Mouse (Mus musculus): ENCODE results near the gene Draxin. TPM values are rescaled to one million over a fixed set of nuclear protein-coding genes. Genes with fewer than 3 reads are reported as not detected.

The Draxin gene
- total RNA-seq, 2 experiments from 2014 or later = not detected

DNA sequence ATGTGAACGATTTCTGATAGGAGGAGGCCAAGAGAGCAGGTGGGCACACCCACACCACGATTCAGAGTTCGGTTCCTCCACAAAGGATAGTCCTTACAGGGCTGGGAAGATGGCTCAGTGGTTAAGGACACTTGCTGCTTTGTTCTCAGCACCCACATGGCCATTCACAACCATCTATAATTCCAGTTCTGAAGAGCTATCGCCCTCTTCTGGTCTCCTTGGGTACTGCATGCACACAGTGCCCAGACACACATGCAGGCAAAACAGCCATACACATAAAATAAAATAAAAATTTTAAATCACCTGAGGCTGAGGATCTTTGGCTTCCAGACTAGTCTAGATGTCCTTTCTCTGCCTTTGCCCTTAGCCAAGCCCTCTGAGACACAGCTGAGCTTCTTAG is 13.1 kb downstream of the Draxin start:
- no peak for DNase-seq
- intact Hi-C loops (cut with DNase I) = loop anchor here (5.0 kb wide), 1 partner anchor 310 kb away; no protein-coding TSS in a partner anchor

DNA sequence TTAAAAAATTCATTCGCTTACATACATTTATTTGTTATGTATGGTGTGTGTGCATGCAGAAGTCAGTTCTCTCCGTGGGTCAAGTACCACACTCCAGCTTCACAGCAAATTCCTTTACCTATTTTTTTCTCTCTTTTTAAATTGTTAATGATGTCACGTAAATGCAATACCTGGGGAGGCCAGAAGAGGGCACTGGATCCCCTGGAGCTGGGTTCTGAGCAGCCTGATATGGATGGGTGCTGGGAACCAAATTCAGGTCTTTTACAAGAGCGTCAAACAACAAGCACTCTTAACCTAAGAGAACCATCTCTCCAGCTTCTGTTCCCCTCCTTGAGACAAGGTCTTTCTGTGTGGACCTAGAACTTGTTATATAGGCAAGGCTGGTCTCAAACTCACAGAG is 13.8 kb downstream of the Draxin start:
- DNase-seq = no peak
- intact Hi-C loops (cut with DNase I) = loop anchor here (5.0 kb wide), 1 partner anchor 311 kb away; no protein-coding TSS in a partner anchor

DNA sequence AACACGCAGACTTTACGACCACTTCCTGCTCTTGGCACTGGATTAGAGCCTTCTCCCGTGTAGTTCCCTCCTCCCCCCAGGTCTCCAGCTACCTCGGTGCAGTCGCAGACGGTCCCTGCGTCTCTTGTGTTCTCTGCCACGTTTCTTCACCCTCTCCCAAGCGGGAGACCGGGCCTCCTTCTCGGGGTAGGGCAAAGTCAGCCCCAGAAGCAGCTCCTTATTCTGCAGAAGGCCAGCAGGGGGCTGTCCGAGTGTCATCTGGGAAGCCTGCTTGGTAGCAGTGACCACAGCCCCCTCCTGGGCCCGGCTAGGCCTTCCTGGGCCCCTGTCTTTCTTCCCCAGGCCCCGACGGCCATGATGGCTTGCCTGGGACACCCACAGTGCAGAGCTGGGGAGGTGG is 15.0 kb downstream of the Draxin start:
- DNase-seq = peak; percentile 39 to 43
- intact Hi-C loops (cut with DNase I) = loop anchor here (1.0 to 5.0 kb wide), 2 partner anchors 49 to 312 kb away; no protein-coding TSS in a partner anchor

- intact Hi-C loops (cut with DNase I) = loop anchor here (1.0 to 5.0 kb wide), 2 partner anchors 49 to 312 kb away; no protein-coding TSS in a partner anchor
- DNase-seq = peak; percentile 85 to 94
These were observed 15.6 kb downstream of the Draxin start for GRCm38 (mm10) chr4:148114758-148115391.

- DNase-seq = no peak
- intact Hi-C loops (cut with DNase I) = no loop called here
These were observed 18.0 kb downstream of the Draxin start for GRCm38 (mm10) chr4:148112519-148112918.

DNA sequence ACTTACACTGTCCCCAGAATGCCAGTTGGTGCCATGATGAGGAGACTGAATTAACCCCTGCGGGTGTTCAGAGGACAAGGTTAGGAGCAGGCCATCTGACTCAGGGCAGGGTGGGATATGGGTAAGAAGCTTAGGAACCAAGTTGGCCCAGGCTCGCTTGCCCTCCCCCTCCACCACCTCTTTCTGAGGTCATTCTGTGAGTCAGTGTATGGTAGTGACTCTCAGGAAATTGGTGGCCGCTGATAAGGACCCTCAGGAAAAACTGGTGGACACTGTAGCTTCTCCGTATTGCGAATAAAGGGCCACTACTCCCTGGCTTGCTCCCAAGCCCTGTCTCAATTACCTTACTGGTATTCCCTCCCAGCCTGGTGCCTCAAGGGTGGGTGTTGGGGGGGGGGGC is 21.3 kb downstream of the Draxin start:
- no peak for DNase-seq
- intact Hi-C loops (cut with DNase I) = no loop called here

DNA sequence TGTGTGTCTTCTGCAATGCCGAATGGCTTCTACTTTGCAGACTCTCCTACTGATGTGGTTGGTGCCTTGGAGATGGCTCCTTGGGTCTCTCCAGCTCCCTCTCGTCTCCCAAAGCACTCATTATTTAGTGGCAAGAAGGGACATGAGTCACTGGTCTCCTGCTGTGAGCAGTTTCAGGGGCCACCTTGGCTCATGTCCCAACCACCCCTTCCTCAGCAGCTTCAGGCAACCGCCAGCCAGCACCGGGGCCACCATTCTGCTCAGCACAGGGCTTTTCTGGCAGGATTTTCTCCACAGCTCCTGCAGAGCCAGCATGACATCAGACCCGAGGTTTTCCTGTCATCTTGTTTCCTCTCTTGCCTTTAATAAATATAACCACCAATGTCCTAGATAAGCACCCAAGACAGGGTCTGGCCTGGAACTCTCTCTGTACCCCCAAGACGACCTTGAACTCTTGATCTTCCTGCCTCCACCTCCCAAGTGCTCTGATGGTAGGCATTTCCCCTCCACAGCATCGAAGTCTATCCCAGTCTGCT is 21.9 kb downstream of the Draxin start:
- intact Hi-C loops (cut with DNase I) = no loop called here
- DNase-seq = no peak

- DNase-seq = peak; percentile 28 to 29
- intact Hi-C loops (cut with DNase I) = no loop called here
These were observed 22.7 kb downstream of the Draxin start for GRCm38 (mm10) chr4:148107621-148108291.

GRCm38 (mm10) chr4:148104146-148104545 is 26.4 kb downstream of the Draxin start:
- intact Hi-C loops (cut with DNase I) = no loop called here
- no peak for DNase-seq

DNA sequence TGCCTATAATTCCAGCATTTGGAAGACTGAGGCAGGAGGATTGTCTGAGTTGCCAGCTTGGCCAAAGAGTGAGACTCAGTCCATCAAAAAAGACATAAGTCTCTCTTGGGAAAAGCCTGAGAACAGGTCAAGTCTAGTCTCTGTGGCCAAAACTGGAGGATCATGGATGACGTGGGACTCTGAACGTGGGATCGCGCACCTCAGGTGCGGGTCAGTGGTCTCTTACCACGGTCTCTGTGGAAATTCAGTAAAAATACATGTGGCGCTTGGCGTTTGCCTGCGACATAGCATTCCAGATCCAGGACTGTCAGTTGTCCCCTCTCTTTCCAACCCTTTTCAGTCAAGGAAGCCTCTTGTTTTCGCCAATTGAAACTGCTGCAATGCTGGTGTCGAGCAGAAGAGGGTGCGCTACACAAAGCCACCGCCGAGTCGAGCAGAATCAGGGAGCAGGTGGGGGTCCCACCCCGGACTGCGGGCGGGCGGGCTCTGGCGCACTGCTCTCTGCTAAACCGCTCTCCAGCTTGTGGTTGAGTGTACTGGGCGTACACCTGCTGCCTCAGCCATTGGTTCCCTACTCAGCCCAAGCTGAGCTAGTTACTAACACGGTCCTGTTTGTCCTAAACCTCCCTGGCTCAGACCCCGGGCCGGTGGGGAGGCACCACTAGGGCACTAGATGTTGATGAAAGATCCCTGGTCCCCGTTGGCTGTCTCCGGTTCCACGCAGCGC is 28.5 kb downstream of the Draxin start:
- intact Hi-C loops (cut with DNase I) = no loop called here
- DNase-seq = peak; percentile 70 to 78

GRCm38 (mm10) chr4:148098666-148099065 is 31.8 kb downstream of the Draxin start:
- intact Hi-C loops (cut with DNase I) = no loop called here
- DNase-seq = peak in 1 of 2 experiments; percentile 23

- intact Hi-C loops (cut with DNase I) = no loop called here
- DNase-seq = no peak
These were observed 32.6 kb downstream of the Draxin start for GRCm38 (mm10) chr4:148097936-148098335.

DNA sequence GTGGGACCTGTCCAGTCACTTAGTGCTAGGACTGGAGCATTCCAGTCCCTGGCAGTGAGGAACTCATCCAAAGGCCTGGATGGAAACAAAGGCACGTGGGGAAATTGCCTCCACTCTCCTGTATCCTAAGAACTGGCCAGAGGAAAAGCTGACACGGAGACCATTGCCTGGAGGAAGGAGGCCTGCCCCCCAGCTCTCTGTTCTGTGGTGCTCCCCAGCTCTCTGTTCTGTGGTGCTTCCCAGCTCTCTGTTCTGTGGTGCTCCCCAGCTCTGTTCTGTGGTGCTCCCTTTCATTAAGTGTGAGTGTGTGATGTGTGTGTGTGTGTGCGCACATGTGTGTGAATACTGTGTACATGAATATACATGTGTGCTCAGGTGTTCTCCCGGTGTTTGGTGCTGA is 35.4 kb downstream of the Draxin start:
- intact Hi-C loops (cut with DNase I) = no loop called here
- no peak for DNase-seq

GRCm38 (mm10) chr4:148094161-148094560 is 36.3 kb downstream of the Draxin start:
- no peak for DNase-seq
- intact Hi-C loops (cut with DNase I) = no loop called here

DNA sequence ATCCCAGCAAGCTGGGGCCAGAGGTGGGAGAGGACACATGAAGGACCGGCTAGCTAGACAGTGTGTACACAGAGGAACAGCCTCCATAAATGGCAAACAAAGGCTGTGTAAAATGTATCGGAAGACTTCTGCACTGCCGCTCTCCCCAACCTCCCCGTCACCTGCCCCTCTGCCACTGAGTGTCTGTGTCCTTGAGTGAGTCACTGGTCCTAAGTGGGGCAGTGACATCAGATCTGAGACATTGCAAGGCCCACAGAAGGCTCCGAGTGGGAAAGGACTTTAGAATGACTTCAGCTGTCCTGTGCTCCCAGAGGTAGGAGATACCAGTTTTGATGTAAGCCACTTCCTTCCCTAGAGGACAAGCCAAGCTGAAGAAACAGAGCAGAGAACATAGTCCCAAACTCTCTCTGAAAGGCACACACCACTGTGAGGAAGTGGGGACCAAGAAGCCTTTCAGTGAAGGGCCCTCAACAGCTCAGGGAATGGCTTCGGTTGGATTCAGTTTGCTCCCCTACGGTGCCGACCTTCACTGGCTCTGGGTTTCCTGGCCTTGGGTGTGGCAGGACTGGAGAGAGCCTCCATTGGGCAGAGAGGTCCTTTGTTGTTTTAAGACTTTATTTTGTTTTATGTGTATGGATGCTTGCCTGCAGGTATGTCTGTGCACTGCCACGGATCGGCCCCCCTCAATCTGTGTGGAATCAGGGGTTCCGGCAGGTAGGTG is 37.8 kb downstream of the Draxin start:
- DNase-seq = no peak
- intact Hi-C loops (cut with DNase I) = no loop called here

GRCm38 (mm10) chr4:148091181-148091580 is 39.3 kb downstream of the Draxin start:
- no peak for DNase-seq
- intact Hi-C loops (cut with DNase I) = no loop called here

DNA sequence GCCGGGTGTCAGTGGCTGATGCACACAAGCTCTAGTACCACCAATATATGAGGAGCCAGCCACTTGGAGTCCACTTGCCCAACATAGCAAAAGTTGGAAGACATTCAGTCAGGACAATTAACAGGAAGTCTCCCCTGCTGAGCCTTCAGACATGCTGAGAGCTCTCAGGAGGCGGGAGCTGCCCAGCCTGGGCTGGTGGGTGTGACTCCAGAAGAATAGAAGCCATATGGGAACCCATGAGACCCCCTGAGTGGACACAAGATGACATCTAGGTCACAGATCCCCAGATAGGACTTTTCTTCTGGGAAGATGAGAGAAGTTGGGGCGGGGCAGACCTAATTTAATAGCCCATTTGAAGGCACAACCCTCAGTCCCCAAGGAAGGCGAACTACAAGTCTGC is 41.3 kb downstream of the Draxin start:
- intact Hi-C loops (cut with DNase I) = no loop called here
- no peak for DNase-seq

DNA sequence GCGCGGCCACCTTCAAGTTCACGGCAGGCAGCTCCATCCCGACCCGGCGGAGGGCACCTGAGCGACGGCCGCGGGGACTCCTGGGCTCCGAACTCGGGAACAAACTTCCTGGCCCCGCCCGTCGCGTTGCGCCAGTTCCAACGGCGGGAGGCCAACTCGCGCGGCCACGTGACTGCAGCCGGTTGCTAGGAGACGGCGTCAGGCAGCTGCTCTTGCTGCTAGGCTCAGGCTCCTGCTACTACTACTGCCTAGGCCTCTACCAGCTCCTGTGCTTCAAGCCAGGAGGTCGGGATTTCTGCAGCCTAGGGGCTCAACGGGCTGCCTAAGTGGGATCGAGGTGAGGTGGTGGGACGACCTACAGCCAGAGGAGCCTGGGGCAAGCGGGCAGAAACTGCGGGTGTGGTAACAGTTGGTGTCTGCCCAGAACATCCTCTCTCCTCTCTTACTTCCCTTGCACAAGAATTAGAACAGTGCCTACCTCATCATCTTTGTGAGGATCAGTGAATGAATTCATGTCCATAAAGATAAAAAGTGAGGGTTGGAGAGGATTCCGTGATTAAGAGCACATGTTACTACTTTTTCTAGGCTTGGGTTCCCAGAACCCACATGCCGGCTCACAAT is 42.5 kb downstream of the Draxin start, which contains the start of gene Agtrap:
Gene Agtrap (minus strand): TSS at position 125 of the 621 bp plus-strand sequence.
- intact Hi-C loops (cut with DNase I) = no loop called here
- DNase-seq = peak; percentile 97 to 98

GRCm38 (mm10) chr4:148087091-148087906 is 43.2 kb downstream of the Draxin start:
- DNase-seq = peak; percentile 75 to 80
- intact Hi-C loops (cut with DNase I) = no loop called here
